Mouse (Mus musculus) limb, embryonic 13.5 days (tissue): Measurements from ENCODE around the gene Apol7a. TPM values are rescaled to one million over a fixed set of nuclear protein-coding genes. Genes with fewer than 3 reads are reported as not detected.
"Not testable (repeated sequence)": the region's sequence is repeated elsewhere in the genome, so short reads cannot be mapped to it uniquely, and the experiment has no call there.

Experiments used
- ATAC-seq: fragments of 200-750 bp; cut with Nextera tagmentation; 2 replicates; pipeline ENCODE4 v1.8.0; 2017; ENCODE audit warnings: low read depth, moderate number of reproducible peaks, moderate TSS enrichment; ENCODE audit not compliant: low FRiP score
- H3K27ac ChIP-seq: fragments of 300-500 bp; sonication (generic); 2 replicates; pipeline ENCODE4 v1.5.1; 2015; ENCODE audit warnings: inconsistent platforms, mild to moderate bottlenecking, moderate library complexity
- H3K27me3 ChIP-seq: fragments of 300-500 bp; sonication (generic); 2 replicates; pipeline ENCODE4 v1.6.1; 2015; ENCODE audit warnings: mild to moderate bottlenecking, inconsistent platforms
- H3K36me3 ChIP-seq: fragments of 300-500 bp; sonication (generic); 2 replicates; pipeline ENCODE4 v1.6.1; 2015; ENCODE audit warnings: inconsistent platforms, mild to moderate bottlenecking, moderate library complexity
- H3K4me1 ChIP-seq: fragments of 300-500 bp; sonication (generic); 2 replicates; pipeline ENCODE4 v1.6.1; 2015; ENCODE audit warnings: inconsistent platforms
- H3K4me2 ChIP-seq: fragments of 300-500 bp; sonication (generic); replicated peaks from 2 replicates; pipeline ENCODE4 v1.6.1; 2015; ENCODE audit warnings: inconsistent platforms, mild to moderate bottlenecking, moderate library complexity
- H3K4me3 ChIP-seq: fragments of 300-500 bp; sonication (generic); 2 replicates; pipeline ENCODE4 v1.5.1; 2015; ENCODE audit warnings: moderate library complexity, mild to moderate bottlenecking, inconsistent platforms
- H3K9ac ChIP-seq: fragments of 300-500 bp; sonication (generic); 2 replicates; pipeline ENCODE4 v1.6.1; 2015; ENCODE audit warnings: mild to moderate bottlenecking, inconsistent platforms
- H3K9me3 ChIP-seq: fragments of 300-500 bp; sonication (generic); 2 replicates; pipeline ENCODE4 v1.6.1; 2016; ENCODE audit warnings: inconsistent platforms
- WGBS: fragments of 180-500 bp; shearing (Covaris S2); methylation state at CpG from one replicate; pipeline ENCODE4 v1.1.7; 2015; 5-methylcytosine and 5-hydroxymethylcytosine counted together
- polyA plus RNA-seq: library from polyadenylated mRNA; unstranded; fragments of >200 nt; fragmentation: Nextera tagmentation; extraction: Ambion mirVana; gene quantifications from 2 replicates; pipeline ENCODE4 v1.2.1, GENCODE M21; 2015

Apol7a gene
- not detected in 2 replicates for polyA plus RNA-seq

- not testable (repeated sequence) for H3K4me1 ChIP-seq, ATAC-seq, H3K27me3 ChIP-seq, H3K9me3 ChIP-seq, H3K9ac ChIP-seq, H3K27ac ChIP-seq, H3K4me2 ChIP-seq, H3K36me3 ChIP-seq, H3K4me3 ChIP-seq
- WGBS = 60% methylated on average over 9 of the region's 9 CpGs
Measured at GRCm38 (mm10) chr15:77399027-77399426, at the start of gene Apol7a. Apol7a (minus strand) TSS chr15:77399110.

- 84% methylated on average over 2 of the region's 2 CpGs for WGBS
- H3K27me3 ChIP-seq = not testable (repeated sequence)
Measured at GRCm38 (mm10) chr15:77447392-77447791, 48.5 kb upstream of the Apol7a start, which contains the start of gene Apol7b. Apol7b (minus strand) TSS chr15:77447492.

GRCm38 (mm10) chr15:77445668-77446067 lies 46.8 kb upstream of the Apol7a start:
- H3K9me3 ChIP-seq, H3K36me3 ChIP-seq, H3K9ac ChIP-seq, H3K4me3 ChIP-seq, H3K4me2 ChIP-seq, H3K27me3 ChIP-seq, H3K27ac ChIP-seq, ATAC-seq, H3K4me1 ChIP-seq: not testable (repeated sequence)
- WGBS = 70% methylated on average over 1 of the region's 1 CpGs

More at GRCm38 (mm10) chr15:77447392-77447791, 48.5 kb upstream of the Apol7a start, which contains the start of gene Apol7b:
- H3K4me1 ChIP-seq, H3K9ac ChIP-seq, H3K27ac ChIP-seq, H3K4me2 ChIP-seq, H3K4me3 ChIP-seq, H3K9me3 ChIP-seq, H3K36me3 ChIP-seq, ATAC-seq: not testable (repeated sequence)

GRCm38 (mm10) chr15:77444746-77445145 lies 45.8 kb upstream of the Apol7a start:
- WGBS = 75% methylated on average over 8 of the region's 8 CpGs
- H3K36me3 ChIP-seq, H3K9me3 ChIP-seq, H3K4me2 ChIP-seq, H3K4me1 ChIP-seq, H3K27me3 ChIP-seq, H3K9ac ChIP-seq, H3K4me3 ChIP-seq, ATAC-seq, H3K27ac ChIP-seq: not testable (repeated sequence)

- not testable (repeated sequence) for H3K27ac ChIP-seq, H3K9ac ChIP-seq, H3K27me3 ChIP-seq, ATAC-seq, H3K36me3 ChIP-seq, H3K9me3 ChIP-seq, H3K4me1 ChIP-seq, H3K4me3 ChIP-seq, H3K4me2 ChIP-seq
- 72% methylated on average over 9 of the region's 10 CpGs for WGBS
Measured at GRCm38 (mm10) chr15:77428690-77429448, 30.0 kb upstream of the Apol7a start.

GRCm38 (mm10) chr15:77422925-77423324 lies 24.0 kb upstream of the Apol7a start:
- H3K27ac ChIP-seq, H3K4me1 ChIP-seq, H3K4me3 ChIP-seq, H3K9ac ChIP-seq, H3K36me3 ChIP-seq, H3K4me2 ChIP-seq, H3K9me3 ChIP-seq, ATAC-seq, H3K27me3 ChIP-seq: not testable (repeated sequence)
- WGBS = 83% methylated on average over 5 of the region's 7 CpGs

- not testable (repeated sequence) for H3K9me3 ChIP-seq, H3K4me3 ChIP-seq, H3K36me3 ChIP-seq, H3K4me1 ChIP-seq, H3K4me2 ChIP-seq, H3K9ac ChIP-seq, H3K27ac ChIP-seq, ATAC-seq, H3K27me3 ChIP-seq
- WGBS = no CpG with 5 or more reads among the region's 3 CpGs
Measured at GRCm38 (mm10) chr15:77419657-77420056, 20.7 kb upstream of the Apol7a start.

- not testable (repeated sequence) for ATAC-seq, H3K27me3 ChIP-seq, H3K4me3 ChIP-seq, H3K9me3 ChIP-seq, H3K27ac ChIP-seq, H3K4me2 ChIP-seq, H3K9ac ChIP-seq, H3K4me1 ChIP-seq, H3K36me3 ChIP-seq
- WGBS = 14% methylated on average over 4 of the region's 10 CpGs
Measured at GRCm38 (mm10) chr15:77416655-77417333, 17.9 kb upstream of the Apol7a start.

GRCm38 (mm10) chr15:77415653-77416052 lies 16.7 kb upstream of the Apol7a start:
- H3K9ac ChIP-seq, H3K4me1 ChIP-seq, H3K27ac ChIP-seq, H3K36me3 ChIP-seq, H3K4me3 ChIP-seq, H3K4me2 ChIP-seq, ATAC-seq, H3K9me3 ChIP-seq, H3K27me3 ChIP-seq: not testable (repeated sequence)
- WGBS = 66% methylated on average over 2 of the region's 2 CpGs

GRCm38 (mm10) chr15:77412695-77413094 lies 13.8 kb upstream of the Apol7a start:
- H3K4me3 ChIP-seq, H3K27me3 ChIP-seq, H3K9me3 ChIP-seq, H3K27ac ChIP-seq, ATAC-seq, H3K9ac ChIP-seq, H3K36me3 ChIP-seq, H3K4me1 ChIP-seq, H3K4me2 ChIP-seq: not testable (repeated sequence)
- 38% methylated on average over 4 of the region's 4 CpGs for WGBS

GRCm38 (mm10) chr15:77411035-77411434 lies 12.1 kb upstream of the Apol7a start, which contains the start of gene Apol9a:
Apol9a (minus strand) TSS chr15:77411135.
- not testable (repeated sequence) for H3K4me2 ChIP-seq, ATAC-seq, H3K36me3 ChIP-seq, H3K9ac ChIP-seq, H3K4me1 ChIP-seq, H3K4me3 ChIP-seq, H3K9me3 ChIP-seq, H3K27me3 ChIP-seq, H3K27ac ChIP-seq
- WGBS = 100% methylated on average over 1 of the region's 4 CpGs

GRCm38 (mm10) chr15:77406370-77406769 lies 7.5 kb upstream of the Apol7a start:
- not testable (repeated sequence) for ATAC-seq

More at GRCm38 (mm10) chr15:77406370-77406769, 7.5 kb upstream of the Apol7a start:
- H3K36me3 ChIP-seq, H3K4me2 ChIP-seq, H3K4me1 ChIP-seq, H3K27ac ChIP-seq, H3K9me3 ChIP-seq, H3K4me3 ChIP-seq, H3K9ac ChIP-seq, H3K27me3 ChIP-seq: not testable (repeated sequence)
- 83% methylated on average over 10 of the region's 10 CpGs for WGBS
